Mouse (Mus musculus) adrenal gland, adult 18-20 months (tissue): ENCODE results near the gene Serpina7. TPM values are rescaled to one million over a fixed set of nuclear protein-coding genes. Genes with fewer than 3 reads are reported as not detected.

Source experiments
- DNase-seq, 2 experiments: peaks; one replicate each; pipeline ENCODE4 v3.0.0; 2021 to 2022; ENCODE audit warnings: low spot score in 2 of 2
- long read RNA-seq, 2 experiments: library from polyadenylated mRNA; stranded (forward); transcript quantifications; one replicate each; pipeline ENCODE4 v2.0.0; 2021
- total RNA-seq, 2 experiments: library from RNA; stranded (reverse); gene quantifications; 1 replicate in 1 of 2; 2 replicates in 1 of 2; pipeline ENCODE4 v1.2.3; 2021

Gene Serpina7
- not detected for total RNA-seq
- long read RNA-seq, experiment 1, result 0 reads
- long read RNA-seq, experiment 2, result 0 reads

- DNase-seq, result no peak
Measured at GRCm38 (mm10) chrX:139085077-139085476, at the start of gene Serpina7. TSS of gene Serpina7 (minus strand) at chrX:139085236.

- DNase-seq, result no peak
Measured at GRCm38 (mm10) chrX:139134031-139134430, 49.0 kb upstream of the Serpina7 start.

DNA sequence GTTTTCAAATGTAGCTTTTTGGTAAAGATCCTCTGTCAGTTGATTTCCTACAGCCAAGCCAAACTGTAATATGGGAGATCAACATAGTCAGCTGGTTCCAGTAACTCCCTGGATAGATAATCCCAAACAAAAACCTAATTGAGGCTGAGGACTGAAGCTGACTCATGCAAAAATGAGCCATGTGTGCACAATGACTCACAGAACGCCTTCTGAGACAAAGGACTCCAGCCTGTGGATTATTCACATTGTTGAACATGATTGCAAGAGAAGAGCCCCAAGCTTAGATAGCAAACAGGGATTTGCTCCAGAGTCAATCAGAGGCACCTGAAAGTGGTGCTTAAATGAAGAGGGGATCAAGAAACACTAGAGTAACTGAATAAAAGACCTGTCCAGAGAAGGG is 12.2 kb upstream of the Serpina7 start:
- DNase-seq, result no peak

GRCm38 (mm10) chrX:139085943-139086342 is 907 bp upstream of the Serpina7 start, which contains the start of gene 4930513O06Rik:
TSS of gene 4930513O06Rik (plus strand) at chrX:139086243.
- no peak for DNase-seq

DNA sequence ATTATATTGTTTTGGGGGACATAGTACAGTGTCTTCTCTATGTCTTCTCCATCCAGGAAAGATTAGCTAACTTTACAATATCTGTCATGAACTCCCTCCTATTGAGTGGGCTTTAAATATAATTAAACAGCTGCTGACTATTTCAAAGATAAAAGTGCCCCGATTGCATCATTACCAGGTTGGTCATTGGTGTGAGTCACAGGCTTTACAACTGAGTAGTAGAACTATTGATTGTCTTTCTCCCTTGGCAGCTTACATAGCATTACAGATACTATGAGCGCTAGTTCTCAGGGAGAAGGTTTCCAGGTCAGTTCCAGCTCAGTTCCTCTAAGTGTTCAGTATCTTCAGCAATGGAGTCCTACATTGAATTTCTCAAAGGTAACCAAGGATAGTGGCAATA is 6.5 kb downstream of the Serpina7 start:
- no peak for DNase-seq

DNA sequence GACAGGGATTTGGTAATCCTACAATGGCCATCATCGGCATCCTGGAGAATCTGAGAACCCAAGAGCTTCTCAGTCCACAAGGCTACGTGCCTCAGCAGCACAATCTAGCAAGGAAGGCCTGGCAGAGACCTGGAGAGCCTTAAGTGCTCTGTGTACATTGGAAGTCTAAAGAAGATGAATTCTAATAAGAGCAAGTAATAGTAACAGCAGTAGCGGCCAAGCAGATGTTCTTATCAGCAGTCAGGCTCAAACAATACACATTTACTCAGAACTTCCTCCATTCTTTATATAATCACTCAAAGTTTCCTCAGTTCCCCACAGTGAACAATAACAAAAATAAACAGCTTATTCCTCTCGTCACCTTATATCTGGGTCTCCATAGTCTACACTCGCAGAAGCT is 21.0 kb downstream of the Serpina7 start:
- DNase-seq, result no peak

DNA sequence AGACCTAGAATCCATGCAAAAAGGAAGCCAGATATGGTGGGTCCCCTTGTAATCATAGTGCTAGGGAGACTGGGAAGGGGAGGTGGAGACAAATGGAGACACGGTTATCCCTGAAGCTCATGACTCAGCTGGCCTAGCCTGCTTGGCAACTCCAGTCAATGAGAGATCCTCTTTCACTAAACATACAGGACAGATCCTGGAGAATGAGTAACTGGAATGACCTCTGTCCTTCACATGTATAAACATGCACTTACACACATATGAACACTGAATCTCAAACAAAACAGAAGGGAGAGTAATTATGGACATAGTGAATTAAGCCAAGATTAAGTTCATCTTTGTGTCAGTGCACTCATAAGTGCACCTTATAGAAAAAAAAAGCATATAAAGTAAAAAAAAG is 31.9 kb downstream of the Serpina7 start:
- DNase-seq, result no peak

- DNase-seq, result no peak
Measured at GRCm38 (mm10) chrX:139051976-139052375, 33.1 kb downstream of the Serpina7 start.

DNA sequence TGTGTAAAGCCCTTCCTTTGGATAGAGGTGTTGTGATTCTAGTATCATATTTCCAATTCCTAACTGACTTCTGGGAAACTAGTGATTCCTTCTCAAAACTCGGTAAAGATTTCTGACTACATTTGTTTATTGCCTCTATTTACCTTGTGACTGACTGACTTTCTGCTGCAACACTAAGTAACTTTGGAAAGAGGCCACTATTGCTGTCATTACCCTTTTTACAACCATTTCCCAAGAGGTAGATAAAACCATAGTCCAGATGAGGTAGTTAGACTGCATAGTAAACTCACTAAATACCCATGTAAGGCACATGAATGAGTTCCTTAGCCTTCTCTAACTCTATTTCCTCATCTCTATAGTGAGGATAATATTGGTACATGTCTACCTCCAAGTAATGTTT is 43.9 kb downstream of the Serpina7 start:
- DNase-seq, result no peak

GRCm38 (mm10) chrX:139039314-139039713 is 45.7 kb downstream of the Serpina7 start:
- DNase-seq, result no peak

DNA sequence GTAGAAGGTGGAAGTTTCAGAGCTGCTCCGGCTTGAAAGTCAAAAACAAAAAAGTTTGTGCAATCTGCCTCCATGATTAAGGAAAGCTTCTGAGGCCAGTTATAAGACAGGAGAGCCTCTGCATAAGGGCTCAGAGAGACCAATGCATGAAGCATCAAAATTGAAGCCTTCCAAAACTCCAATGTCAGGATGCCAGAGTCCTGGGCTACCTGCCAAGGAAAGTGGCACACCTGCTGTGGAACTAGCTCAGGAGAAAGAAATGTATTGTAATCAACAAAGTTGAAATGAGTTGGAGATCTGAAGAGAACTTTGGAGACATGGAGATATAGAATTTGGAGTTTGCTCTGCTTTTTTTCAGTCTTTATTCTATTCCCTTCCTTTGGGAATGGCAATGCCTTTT is 47.4 kb downstream of the Serpina7 start:
- no peak for DNase-seq

Other genes starting within 250 kb of the Serpina7 start
- gene Nrk, start 170.8 kb downstream of the Serpina7 start, total RNA-seq, result under 1 TPM; 0.16 to 0.17 TPM
- gene 4930513O06Rik, start 1.0 kb upstream of the Serpina7 start, total RNA-seq, result not detected
- not detected for gene 4933428M09Rik, start 94.0 kb upstream of the Serpina7 start, total RNA-seq
- gene Mum1l1, start 124.8 kb upstream of the Serpina7 start, total RNA-seq, result 1 to 10 TPM; 2.0 to 3.4 TPM
- not detected for gene Trap1a, start 248.4 kb upstream of the Serpina7 start, total RNA-seq